8 mouse cellular contexts compared by ENCODE assay signal in genomic region chr11:103028176-103028891, GRCm38 (mm10). TPM values are rescaled to one million over a fixed set of nuclear protein-coding genes. Genes with fewer than 3 reads are reported as not detected.
DNase-seq lines count a peak whose midpoint lies in the region; ATAC-seq lines count a peak whose summit lies in the region.

Gene Nmt1 (plus strand): TSS chr11:103028190.
Gene Dcakd (minus strand): TSS chr11:103028333.

- no peaks in the 10 kb centered on the region for H3K27me3 ChIP-seq in hindbrain, embryonic 12.5 days

- WGBS in hindbrain, embryonic 12.5 days = under 1% methylated on average over 36 of the region's 36 CpGs

- H3K4me1 ChIP-seq in hindbrain, embryonic 12.5 days = peaks cover 27% of the 10 kb centered on the region

- no peaks in the 10 kb centered on the region for H3K36me3 ChIP-seq in hindbrain, embryonic 12.5 days

- peak within 1 kb of the TSS; percentile 62 for H3K27ac ChIP-seq in hindbrain, embryonic 12.5 days

- H3K4me2 ChIP-seq in hindbrain, embryonic 12.5 days (replicated peaks) = peak within 1 kb of the TSS; percentile 69

- DNase-seq in NIH3T3 (ENCODE audit: low read depth) = peak; percentile 96
- peak; percentile 95 to 96 for DNase-seq in cerebellum, postnatal 10 days
- DNase-seq in frontal cortex, postnatal 10 days (ENCODE audit: low spot score in 2 of 2) = peak; percentile 92 to 94
- peak; percentile 98 for DNase-seq in layer of hippocampus, postnatal 14 days (ENCODE audit: low spot score in 2 of 2)
- DNase-seq in lung, postnatal 14 days = peak; percentile 92
- DNase-seq in retina, adult 2 months (ENCODE audit: low read depth, low spot score) = peak; percentile 93
- peak; percentile 89 to 93 for DNase-seq in thymus, postnatal 36 days

- H3K9ac ChIP-seq in hindbrain, embryonic 12.5 days = peak within 1 kb of the TSS; percentile 71

- no peaks in the 10 kb centered on the region for H3K9me3 ChIP-seq in hindbrain, embryonic 12.5 days (replicated peaks)

- peak within 1 kb of the TSS; percentile 73 for H3K4me3 ChIP-seq in hindbrain, embryonic 12.5 days

- peak; percentile 99 for ATAC-seq in hindbrain, embryonic 12.5 days (ENCODE audit: low FRiP score)

RNA-seq across cellular contexts. Expression of gene Nmt1, which starts in this region (rescaled TPM):
- 38.6 and 40.3 TPM in 2 replicates for polyA plus RNA-seq in hindbrain, embryonic 12.5 days (2016; fragmentation: Nextera tagmentation; extraction: Ambion mirVana)
- 100 to 1,000 TPM; 112 to 113 TPM for total RNA-seq in layer of hippocampus, postnatal 14 days (2021)

RNA-seq across cellular contexts. Expression of gene Dcakd, which starts in this region (rescaled TPM):
- 160 and 161 TPM in 2 replicates for polyA plus RNA-seq in hindbrain, embryonic 12.5 days (2016; fragmentation: Nextera tagmentation; extraction: Ambion mirVana)
- total RNA-seq in layer of hippocampus, postnatal 14 days (2021) = 100 to 1,000 TPM; 113 to 128 TPM

Comparison
In these comparisons a context has a peak if more than half of its experiments do, and no peak if none do; other contexts are left out.
1. Peak in every context shown above with its lines: DNase-seq, ATAC-seq, H3K4me3 ChIP-seq and H3K27ac ChIP-seq.